Mouse (Mus musculus) kidney, adult 9 months (tissue): Measurements from ENCODE around the gene 4933425L06Rik.

Source experiments
- DNase-seq: peaks from one replicate; pipeline ENCODE4 v3.0.0; 2022

The 4933425L06Rik gene

GRCm38 (mm10) chr13:105139881-105140280, 58.0 kb downstream of the 4933425L06Rik start:
- DNase-seq, result no peak

GRCm38 (mm10) chr13:105146827-105147226, 64.9 kb downstream of the 4933425L06Rik start:
- DNase-seq, result no peak

- no peak for DNase-seq
These were observed 66.0 kb downstream of the 4933425L06Rik start for GRCm38 (mm10) chr13:105147795-105148418.

GRCm38 (mm10) chr13:105150006-105150405, 68.1 kb downstream of the 4933425L06Rik start:
- no peak for DNase-seq

GRCm38 (mm10) chr13:105153955-105154354, 72.0 kb downstream of the 4933425L06Rik start:
- no peak for DNase-seq

GRCm38 (mm10) chr13:105165441-105165840, 83.5 kb downstream of the 4933425L06Rik start:
- DNase-seq, result no peak
